Mouse (Mus musculus): ENCODE measurements around the gene 9030025P20Rik. TPM values are rescaled to one million over a fixed set of nuclear protein-coding genes. Genes with fewer than 3 reads are reported as not detected.

Gene 9030025P20Rik
- 10.8 TPM for polyA plus RNA-seq (2017; shearing (Covaris generic))

GRCm38 (mm10) chr17:14978362-14979038 lies at the start of gene 9030025P20Rik, which contains the start of gene Gm3417:
Gene 9030025P20Rik (plus strand): TSS chr17:14978468.
Gene Gm3417 (minus strand): TSS chr17:14978790.

GRCm38 (mm10) chr17:14943009-14943728 lies 35.1 kb upstream of the 9030025P20Rik start, which contains the start of the genes Wdr27 and 1600012H06Rik:
Gene Wdr27 (minus strand): TSS chr17:14943158.
Gene 1600012H06Rik (plus strand): TSS chr17:14943184.

GRCm38 (mm10) chr17:14960951-14961556 lies 17.2 kb upstream of the 9030025P20Rik start, which contains the start of gene Phf10:
Gene Phf10 (minus strand): TSS chr17:14961273.

GRCm38 (mm10) chr17:15009706-15010413 lies 31.6 kb downstream of the 9030025P20Rik start, which contains the start of gene Gm3435:
Gene Gm3435 (plus strand): TSS chr17:15010176.

Other genes starting within 250 kb of the 9030025P20Rik start
- 0.30 TPM for gene Wdr27, start 35.3 kb upstream of the 9030025P20Rik start, polyA plus RNA-seq (2017; shearing (Covaris generic))
- 22.4 TPM for gene 1600012H06Rik, start 35.3 kb upstream of the 9030025P20Rik start, polyA plus RNA-seq (2017; shearing (Covaris generic))
- 33.0 TPM for gene Phf10, start 17.2 kb upstream of the 9030025P20Rik start, polyA plus RNA-seq (2017; shearing (Covaris generic))
- gene Gm3417, start 322 bp downstream of the 9030025P20Rik start, polyA plus RNA-seq (2017; shearing (Covaris generic)) = not detected
- gene Gm3435, start 31.7 kb downstream of the 9030025P20Rik start, polyA plus RNA-seq (2017; shearing (Covaris generic)) = 5.0 TPM
- 88.9 TPM for gene Ermard, start 62.7 kb downstream of the 9030025P20Rik start, polyA plus RNA-seq (2017; shearing (Covaris generic))
- gene Tcte3, start 63.0 kb downstream of the 9030025P20Rik start, polyA plus RNA-seq (2017; shearing (Covaris generic)) = 1.7 TPM
- gene Gm3448, start 63.1 kb downstream of the 9030025P20Rik start, polyA plus RNA-seq (2017; shearing (Covaris generic)) = 2.6 TPM